Mouse (Mus musculus): ENCODE results near the gene Pikfyve.
A peak's percentile ranks its signal among the peaks of the same experiment; 100 is the strongest.
"Not testable (repeated sequence)": the region's sequence is repeated elsewhere in the genome, so short reads cannot be mapped to it uniquely, and the experiment has no call there.

Gene Pikfyve

DNA sequence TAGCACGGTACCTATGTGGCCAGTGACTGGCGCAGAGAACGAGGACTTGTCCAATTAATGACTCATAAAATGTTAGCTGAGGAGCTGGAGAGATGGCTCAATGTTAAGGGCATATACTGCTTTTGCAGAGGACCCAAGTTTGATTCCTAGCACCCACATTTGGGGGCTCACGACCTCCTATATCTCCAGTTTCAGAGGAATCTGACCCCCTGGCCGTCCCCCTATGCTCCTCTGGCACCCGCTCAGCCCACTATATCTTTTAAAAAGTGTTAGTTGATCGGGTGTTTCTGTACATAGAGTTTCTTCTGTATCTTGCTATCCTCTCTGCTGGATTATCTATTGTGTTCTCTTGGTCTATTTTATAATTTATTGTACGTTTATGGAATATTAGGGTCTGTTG is 1.5 kb upstream of the Pikfyve start:
- DNase-seq (ENCODE audit: low spot score in 2 of 2) = no peak

- no peak for DNase-seq (ENCODE audit: low spot score in 2 of 2)
Observed at GRCm38 (mm10) chr1:65185524-65186205, 818 bp upstream of the Pikfyve start.

- DNase-seq (ENCODE audit: low spot score in 2 of 2) = no peak
Observed at GRCm38 (mm10) chr1:65187074-65187430, 569 bp downstream of the Pikfyve start.

DNA sequence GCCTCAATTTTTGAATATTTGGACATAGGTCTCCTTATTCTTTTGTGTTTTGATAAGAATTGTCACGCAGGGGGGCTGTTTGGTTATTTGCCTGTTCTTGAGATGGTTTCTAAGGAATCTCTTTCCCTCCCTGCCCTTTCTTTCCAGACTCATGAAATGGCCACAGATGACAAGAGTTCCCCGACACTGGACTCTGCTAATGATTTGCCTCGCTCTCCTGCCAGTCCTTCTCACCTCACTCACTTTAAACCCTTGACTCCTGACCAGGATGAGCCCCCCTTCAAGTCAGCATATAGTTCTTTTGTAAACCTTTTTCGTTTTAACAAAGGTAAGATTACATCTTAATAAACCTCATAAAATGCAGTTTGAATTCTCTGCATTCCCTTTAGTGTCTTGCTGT is 3.7 kb downstream of the Pikfyve start:
- no peak for DNase-seq (ENCODE audit: low spot score in 2 of 2)

GRCm38 (mm10) chr1:65193226-65193625 is 6.7 kb downstream of the Pikfyve start:
- DNase-seq (ENCODE audit: low spot score in 2 of 2) = no peak

DNA sequence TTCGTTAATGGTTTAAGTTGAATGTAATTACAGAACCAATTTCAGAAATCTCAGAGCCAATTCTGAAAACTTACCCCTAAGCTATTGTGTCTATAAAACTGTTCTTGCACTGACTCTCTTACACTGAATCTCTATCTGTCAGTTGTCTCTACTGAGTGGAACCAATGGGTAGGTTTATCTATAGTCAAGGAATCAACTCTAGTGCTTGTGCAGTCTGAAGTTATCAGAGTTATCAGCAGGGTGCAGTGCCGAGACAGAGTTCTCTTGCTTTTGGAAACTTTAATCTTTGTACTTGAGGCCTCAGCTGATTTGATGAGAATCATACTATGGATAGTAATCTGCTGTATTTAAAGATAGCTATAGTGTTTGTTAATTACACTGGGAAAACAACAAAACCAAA is 11.9 kb downstream of the Pikfyve start:
- DNase-seq (ENCODE audit: low spot score in 2 of 2) = no peak

- no peak for DNase-seq (ENCODE audit: low spot score in 2 of 2)
Observed at GRCm38 (mm10) chr1:65198861-65199260, 12.4 kb downstream of the Pikfyve start.

DNA sequence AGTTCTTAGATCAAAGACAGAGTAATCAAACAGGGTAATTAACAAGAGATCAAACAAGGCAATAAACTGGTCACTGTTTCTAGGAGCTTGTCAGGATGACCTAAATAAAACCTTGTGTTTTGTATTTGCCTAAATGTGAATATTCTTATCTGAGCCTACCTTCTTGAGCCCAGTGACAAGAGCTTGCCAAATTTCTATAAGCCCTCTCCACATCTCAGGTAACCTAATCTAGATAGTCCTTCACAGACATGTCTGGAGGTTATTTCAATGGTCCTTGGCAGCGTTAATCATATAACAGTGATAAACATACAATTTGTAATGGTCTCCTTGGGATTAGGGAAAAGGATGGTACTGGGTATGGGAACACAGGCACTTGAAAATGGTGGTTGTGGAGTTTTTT is 17.8 kb downstream of the Pikfyve start:
- no peak for DNase-seq (ENCODE audit: low spot score in 2 of 2)

GRCm38 (mm10) chr1:65213214-65213613 is 26.7 kb downstream of the Pikfyve start:
- DNase-seq (ENCODE audit: low spot score in 2 of 2) = no peak

GRCm38 (mm10) chr1:65217567-65217966 is 31.1 kb downstream of the Pikfyve start:
- no peak for DNase-seq (ENCODE audit: low spot score in 2 of 2)

- no peak for DNase-seq (ENCODE audit: low spot score in 2 of 2)
Observed at GRCm38 (mm10) chr1:65217972-65218371, 31.5 kb downstream of the Pikfyve start.

- DNase-seq (ENCODE audit: low spot score in 2 of 2) = no peak
Observed at GRCm38 (mm10) chr1:65223654-65224053, 37.2 kb downstream of the Pikfyve start.

GRCm38 (mm10) chr1:65227681-65228080 is 41.2 kb downstream of the Pikfyve start:
- DNase-seq (ENCODE audit: low spot score in 2 of 2) = no peak

- DNase-seq (ENCODE audit: low spot score in 2 of 2) = not testable (repeated sequence)
Observed at GRCm38 (mm10) chr1:65229768-65230167, 43.3 kb downstream of the Pikfyve start.

DNA sequence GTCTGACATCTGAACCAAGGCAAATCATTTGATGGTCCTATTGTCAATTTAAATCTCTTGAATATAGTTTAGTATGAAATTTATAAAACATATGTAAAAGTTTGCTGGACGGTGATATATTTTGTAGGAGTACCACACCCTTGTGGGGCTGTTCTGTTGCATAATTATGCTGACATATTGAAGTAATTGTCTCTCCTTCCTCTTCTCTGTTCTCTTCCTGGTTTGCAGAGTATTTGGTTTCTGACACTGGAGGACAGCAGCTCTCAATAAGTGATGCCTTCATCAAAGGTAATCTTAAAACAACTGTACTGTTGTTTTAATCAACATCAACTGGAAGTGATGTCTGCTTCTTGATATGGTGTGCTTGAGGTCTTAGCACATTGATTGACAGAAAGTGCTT is 44.1 kb downstream of the Pikfyve start:
- no peak for DNase-seq (ENCODE audit: low spot score in 2 of 2)

GRCm38 (mm10) chr1:65237712-65238111 is 51.2 kb downstream of the Pikfyve start:
- no peak for DNase-seq (ENCODE audit: low spot score in 2 of 2)

GRCm38 (mm10) chr1:65245637-65246036 is 59.2 kb downstream of the Pikfyve start:
- DNase-seq (ENCODE audit: low spot score in 2 of 2) = no peak

GRCm38 (mm10) chr1:65280461-65280860 is 94.0 kb downstream of the Pikfyve start:
- DNase-seq (ENCODE audit: low spot score in 2 of 2) = no peak

- DNase-seq (ENCODE audit: low spot score in 2 of 2) = no peak
Observed at GRCm38 (mm10) chr1:65281756-65282155, 95.3 kb downstream of the Pikfyve start, which contains the start of gene Pth2r. Gene Pth2r (plus strand): TSS chr1:65282056.

DNA sequence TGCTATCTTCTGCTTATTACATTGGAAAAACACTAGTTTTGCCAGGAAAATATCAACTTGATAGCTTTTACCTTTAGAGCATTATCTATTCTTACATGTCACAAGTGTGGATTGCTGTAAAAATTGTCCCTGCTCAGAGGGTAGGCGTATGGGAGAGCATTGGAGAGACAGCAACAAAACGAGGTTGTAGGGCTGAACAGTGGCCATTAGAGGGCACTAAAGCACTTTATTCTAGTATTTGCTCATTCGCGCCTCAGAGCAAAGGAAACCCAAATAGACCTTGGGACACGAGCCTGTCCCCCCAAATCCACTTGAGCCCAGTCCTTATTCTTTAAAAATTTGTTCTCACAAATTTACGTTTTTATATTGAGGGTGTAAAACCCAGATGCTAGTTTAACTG is 96.3 kb downstream of the Pikfyve start:
- DNase-seq (ENCODE audit: low spot score in 2 of 2) = peak in 1 of 2 experiments; percentile 6

DNA sequence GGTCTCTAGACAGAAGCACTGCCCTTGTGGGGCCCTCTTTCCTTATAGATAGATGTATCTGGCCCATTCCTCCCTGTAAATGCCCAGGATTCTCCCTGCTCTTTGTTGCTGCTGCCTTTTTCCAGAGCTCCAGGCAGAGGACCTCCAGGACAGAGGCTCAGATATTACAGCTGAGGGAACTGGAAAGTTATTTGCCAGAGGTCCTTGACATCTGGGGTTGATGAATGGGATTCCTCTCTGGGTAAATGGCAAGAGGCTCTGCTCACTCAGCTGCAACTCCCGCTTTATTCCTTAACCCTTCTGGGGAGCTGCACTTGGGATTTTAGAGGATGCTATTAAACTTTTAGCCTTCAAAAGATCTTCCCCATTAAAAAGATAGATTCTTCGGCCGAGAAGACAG is 122.0 kb downstream of the Pikfyve start:
- no peak for DNase-seq (ENCODE audit: low spot score in 2 of 2)

GRCm38 (mm10) chr1:65311214-65311933 is 124.9 kb downstream of the Pikfyve start:
- DNase-seq (ENCODE audit: low spot score in 2 of 2) = no peak

DNA sequence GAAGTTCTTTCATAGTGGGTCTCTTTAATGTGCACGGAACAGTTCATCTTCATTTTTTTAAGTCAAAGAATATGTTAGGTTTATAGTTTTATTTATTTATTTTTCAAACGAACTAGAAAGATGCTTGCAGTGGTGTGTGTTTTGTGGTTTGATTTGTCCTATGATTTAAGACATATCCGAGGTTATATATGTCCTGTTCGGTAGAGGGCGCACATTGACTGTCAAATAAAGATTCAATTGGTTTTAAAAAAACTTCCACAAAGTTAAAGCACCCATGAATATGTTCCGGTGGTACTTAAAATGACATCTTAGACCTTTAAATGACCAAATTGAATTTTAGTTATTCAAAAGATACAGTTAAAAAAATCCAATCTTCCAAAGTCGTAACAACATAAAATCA is 125.6 kb downstream of the Pikfyve start:
- no peak for DNase-seq (ENCODE audit: low spot score in 2 of 2)
